Mouse (Mus musculus) C2C12 (cell line): ENCODE data around the gene Ppp6r1.

Experiments used
- CEBPB ChIP-seq: IDR thresholded peaks from one replicate; pipeline ENCODE4 v1.6.1; 2011; ENCODE audit warnings: low read depth, mild to moderate bottlenecking, control low read depth, moderate library complexity
- CTCF ChIP-seq: IDR thresholded peaks from one replicate; pipeline ENCODE4 v1.5.1; 2011; ENCODE audit not compliant: control insufficient read depth, insufficient read depth, insufficient read length
- FOSL1 ChIP-seq: IDR thresholded peaks from one replicate; pipeline ENCODE4 v1.8.0; 2011; ENCODE audit warnings: mild to moderate bottlenecking, low read length; ENCODE audit not compliant: poor library complexity, insufficient read depth, severe bottlenecking
- MAX ChIP-seq: IDR thresholded peaks from one replicate; pipeline ENCODE4 v1.6.1; 2011; ENCODE audit warnings: mild to moderate bottlenecking, control low read depth
- MYOD1 ChIP-seq: IDR thresholded peaks from one replicate; pipeline ENCODE4 v1.6.1; 2011; ENCODE audit warnings: low read depth; ENCODE audit not compliant: control insufficient read depth, insufficient read length
- MYOG ChIP-seq: IDR thresholded peaks from one replicate; pipeline ENCODE4 v1.6.1; 2011; ENCODE audit not compliant: control insufficient read depth, insufficient read length; ENCODE audit errors: extremely low read depth
- USF1 ChIP-seq: IDR thresholded peaks from one replicate; pipeline ENCODE4 v1.6.1; 2011; ENCODE audit warnings: low read depth, mild to moderate bottlenecking, control low read depth, moderate library complexity

DNA sequence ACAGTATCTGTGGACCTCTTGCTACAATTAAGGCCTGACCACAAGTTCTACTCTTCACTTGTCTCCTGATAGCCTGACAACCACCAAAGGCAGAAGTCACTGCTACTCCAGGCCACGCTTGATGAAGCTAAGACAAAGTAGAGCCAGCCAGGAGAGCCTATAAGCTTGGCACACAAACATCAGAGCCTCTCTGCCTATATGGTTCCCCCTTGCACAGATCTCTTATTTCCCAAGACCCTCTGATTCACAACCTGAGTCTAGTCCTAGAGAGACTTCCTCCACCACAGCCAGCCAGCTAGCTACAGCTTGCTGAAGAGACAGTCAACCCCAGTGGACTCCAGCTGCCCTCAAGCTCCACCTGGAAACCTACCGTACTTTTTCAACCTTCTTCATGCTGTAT lies 10.8 kb downstream of the Ppp6r1 start:
- no peak for TF ChIP-seq CTCF
- TF ChIP-seq MAX, result no peak
- TF ChIP-seq MYOD1, result no peak
- TF ChIP-seq USF1, result no peak
- TF ChIP-seq CEBPB, result no peak
- no peak for TF ChIP-seq FOSL1
- no peak for TF ChIP-seq MYOG
